Mouse (Mus musculus) embryonic facial prominence, embryonic 13.5 days (tissue): ENCODE data around the gene Hmg20a. TPM values are rescaled to one million over a fixed set of nuclear protein-coding genes. Genes with fewer than 3 reads are reported as not detected.

Experiments
- ATAC-seq: fragments of 200-750 bp; cut with Nextera tagmentation; 2 replicates; pipeline ENCODE4 v1.8.0; 2017; ENCODE audit warnings: low read depth; ENCODE audit not compliant: insufficient number of reproducible peaks, insufficient read depth, low FRiP score, low TSS enrichment
- H3K27ac ChIP-seq: fragments of 300-500 bp; sonication (generic); 2 replicates; pipeline ENCODE4 v1.5.1; 2015; ENCODE audit warnings: moderate library complexity, mild to moderate bottlenecking, inconsistent platforms
- H3K27me3 ChIP-seq: fragments of 300-500 bp; sonication (generic); 2 replicates; pipeline ENCODE4 v1.6.1; 2015; ENCODE audit warnings: mild to moderate bottlenecking, inconsistent platforms
- H3K36me3 ChIP-seq: fragments of 300-500 bp; sonication (generic); 2 replicates; pipeline ENCODE4 v1.6.1; 2015; ENCODE audit warnings: mild to moderate bottlenecking, inconsistent platforms
- H3K4me1 ChIP-seq: fragments of 300-500 bp; sonication (generic); 2 replicates; pipeline ENCODE4 v1.6.1; 2015; ENCODE audit warnings: inconsistent platforms
- H3K4me2 ChIP-seq: fragments of 300-500 bp; sonication (generic); 2 replicates; pipeline ENCODE4 v1.6.1; 2015; ENCODE audit warnings: moderate library complexity, mild to moderate bottlenecking, inconsistent platforms
- H3K4me3 ChIP-seq: fragments of 300-500 bp; sonication (generic); 2 replicates; pipeline ENCODE4 v1.5.1; 2015; ENCODE audit warnings: mild to moderate bottlenecking, inconsistent platforms
- H3K9ac ChIP-seq: fragments of 300-500 bp; sonication (generic); 2 replicates; pipeline ENCODE4 v1.6.1; 2015; ENCODE audit warnings: mild to moderate bottlenecking, inconsistent platforms
- H3K9me3 ChIP-seq: fragments of 300-500 bp; sonication (generic); 2 replicates; pipeline ENCODE4 v1.6.1; 2016; ENCODE audit warnings: inconsistent platforms
- WGBS: fragments of 180-500 bp; shearing (Covaris S2); methylation state at CpG from one replicate; pipeline ENCODE4 v1.1.7; 2015; ENCODE audit warnings: mixed read lengths; 5-methylcytosine and 5-hydroxymethylcytosine counted together
- polyA plus RNA-seq: library from polyadenylated mRNA; unstranded; fragments of >200 nt; fragmentation: Nextera tagmentation; extraction: Ambion mirVana; gene quantifications from 2 replicates; pipeline ENCODE4 v1.2.1, GENCODE M21; 2015

The Hmg20a gene
- polyA plus RNA-seq, 1 experiment from 2014 or later: 79.1 TPM

DNA sequence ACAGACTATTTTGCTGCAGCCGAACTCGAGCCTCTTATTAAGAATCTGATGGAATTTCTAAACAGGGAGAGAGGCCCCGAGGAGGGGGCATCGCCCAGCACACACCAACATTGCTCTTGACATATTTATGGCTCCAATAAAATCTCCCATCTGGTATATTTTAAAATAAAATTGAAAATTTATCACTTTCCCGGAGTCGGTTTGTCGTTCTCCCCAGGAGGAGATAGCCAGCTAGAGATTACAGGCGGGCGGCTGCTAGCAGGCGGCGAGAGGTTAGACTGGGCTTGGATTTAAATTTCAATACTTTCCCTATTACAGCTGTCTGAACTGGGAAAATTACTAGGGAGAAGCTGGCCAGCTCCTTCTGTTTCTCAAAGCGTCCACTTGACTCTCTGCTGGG is 121.6 kb downstream of the Hmg20a start:
- H3K4me1 ChIP-seq: peaks cover 19% of the 10 kb centered on the region
- 46% methylated on average over 12 of the region's 12 CpGs for WGBS
- no peaks in the 10 kb centered on the region for H3K36me3 ChIP-seq
- peak overlapping the region; percentile 24 for H3K4me2 ChIP-seq
- no peak overlapping the region for H3K9ac ChIP-seq
- peaks cover 3% of the 10 kb centered on the region for H3K27me3 ChIP-seq
- no peak overlapping the region for H3K4me3 ChIP-seq
- ATAC-seq: no peak
- H3K27ac ChIP-seq: no peak overlapping the region
- H3K9me3 ChIP-seq: no peaks in the 10 kb centered on the region

DNA sequence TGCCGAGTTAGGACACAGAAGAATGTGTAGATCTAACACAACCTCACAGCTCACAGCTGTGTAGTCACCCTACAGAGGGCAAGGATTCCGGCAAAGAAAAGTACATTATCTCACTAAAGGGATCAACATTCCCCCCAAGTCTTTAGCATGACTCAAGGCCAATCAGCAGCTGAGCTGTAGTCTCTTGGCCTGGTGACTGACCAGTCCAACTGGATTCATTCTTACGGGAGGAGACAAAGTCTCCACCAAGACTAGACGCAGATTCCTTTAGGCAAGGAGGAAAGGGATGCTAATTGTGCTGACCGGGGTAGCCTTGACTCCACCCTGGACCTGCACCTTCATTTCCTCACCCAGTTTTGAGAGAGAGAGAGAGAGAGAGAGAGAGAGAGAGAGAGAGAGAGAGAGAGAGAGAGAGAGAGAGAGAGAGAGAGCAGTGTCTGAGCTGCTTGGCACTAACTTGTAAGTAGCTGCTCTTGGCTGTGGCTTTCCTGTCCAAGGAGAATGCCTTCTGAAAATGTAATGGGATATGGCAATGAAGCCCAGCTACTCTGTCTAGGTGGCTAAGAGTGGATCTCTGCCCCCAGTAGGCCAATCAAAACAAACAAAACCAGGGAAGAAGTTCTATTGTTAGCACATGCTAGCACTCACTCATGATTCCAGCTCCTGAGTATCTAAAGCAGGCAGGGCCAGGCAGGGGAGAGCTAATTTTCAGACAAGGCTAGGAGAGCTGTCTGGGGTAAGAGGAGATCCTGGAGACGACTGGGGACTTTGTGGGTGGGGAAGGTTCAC is 126.5 kb downstream of the Hmg20a start:
- Histone ChIP-seq H3K27ac (no peak overlapping the region), H3K9me3 (no peaks in the 10 kb centered on the region), H3K36me3 (no peaks in the 10 kb centered on the region), H3K9ac (no peak overlapping the region), H3K4me2 (no peak overlapping the region), H3K4me3 (no peak overlapping the region), H3K4me1 (peaks cover 10% of the 10 kb centered on the region), H3K27me3 (no peaks in the 10 kb centered on the region)
- 55% methylated on average over 6 of the region's 6 CpGs for WGBS
- no peak for ATAC-seq

Other genes starting within 250 kb of the Hmg20a start
- 9.0 and 12.2 TPM in 2 replicates for gene Peak1, start 542 bp upstream of the Hmg20a start, polyA plus RNA-seq